Mouse (Mus musculus): ENCODE data around the gene Dscaml1. TPM values are rescaled to one million over a fixed set of nuclear protein-coding genes. Genes with fewer than 3 reads are reported as not detected.

Dscaml1 gene
- polyA plus RNA-seq, 1 experiment from 2014 or later, result 0.23 TPM

DNA sequence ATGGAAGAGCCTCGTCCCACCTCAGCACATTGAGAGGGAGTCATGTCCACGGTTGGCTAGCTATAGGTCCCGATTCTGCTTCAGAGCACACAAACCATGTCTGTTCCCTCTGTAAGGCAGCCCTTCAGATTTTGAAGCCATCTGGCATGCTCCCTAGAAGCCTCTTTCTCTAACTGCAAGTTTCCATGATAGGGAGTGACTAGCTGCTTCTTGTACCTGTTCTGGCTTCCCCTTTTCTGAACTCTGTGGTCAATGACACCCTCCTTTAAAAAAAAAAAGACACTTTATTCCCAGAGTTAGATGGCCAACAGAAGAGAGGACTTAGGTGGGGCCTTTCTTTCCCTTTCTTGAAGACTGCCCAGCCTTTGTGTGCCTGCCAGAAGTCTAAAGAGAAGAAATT lies 130.5 kb downstream of the Dscaml1 start:
- no peaks in the 10 kb centered on the region for H3K36me3 ChIP-seq
- H3K4me2 ChIP-seq, result no peak overlapping the region
- H3K4me3 ChIP-seq (replicated peaks), result no peak overlapping the region
- 86% methylated on average over 3 of the region's 3 CpGs for WGBS
- H3K27ac ChIP-seq, result no peak overlapping the region
- no peak for ATAC-seq (ENCODE audit: insufficient read depth, low FRiP score, low read depth)
- H3K9ac ChIP-seq, result no peak overlapping the region
- peaks cover 11% of the 10 kb centered on the region; the same call in 1 of the 2 replicates for H3K4me1 ChIP-seq
- H3K9me3 ChIP-seq, result no peaks in the 10 kb centered on the region
- no peaks in the 10 kb centered on the region for H3K27me3 ChIP-seq (replicated peaks)

GRCm38 (mm10) chr9:45560987-45561386 lies 134.6 kb downstream of the Dscaml1 start:
- no peak overlapping the region for H3K4me2 ChIP-seq
- peaks cover under 1% of the 10 kb centered on the region; the same call in 1 of the 2 replicates for H3K4me1 ChIP-seq
- no peak overlapping the region for H3K27ac ChIP-seq
- 71% methylated on average over 6 of the region's 6 CpGs for WGBS
- ATAC-seq (ENCODE audit: insufficient read depth, low FRiP score, low read depth), result no peak
- H3K9ac ChIP-seq, result no peak overlapping the region
- H3K36me3 ChIP-seq, result no peaks in the 10 kb centered on the region
- H3K9me3 ChIP-seq, result no peaks in the 10 kb centered on the region
- no peaks in the 10 kb centered on the region for H3K27me3 ChIP-seq (replicated peaks)
- no peak overlapping the region for H3K4me3 ChIP-seq (replicated peaks)

- Histone ChIP-seq H3K4me1 (no peaks in the 10 kb centered on the region), H3K4me2 (no peak overlapping the region), H3K36me3 (no peaks in the 10 kb centered on the region), H3K9me3 (no peaks in the 10 kb centered on the region), H3K27ac (no peak overlapping the region), H3K4me3 (replicated peaks) (no peak overlapping the region), H3K9ac (no peak overlapping the region), H3K27me3 (replicated peaks) (no peaks in the 10 kb centered on the region)
- WGBS, result 80% methylated on average over 5 of the region's 5 CpGs
- ATAC-seq (ENCODE audit: insufficient read depth, low FRiP score, low read depth), result no peak
Observed at GRCm38 (mm10) chr9:45566843-45567578, 140.6 kb downstream of the Dscaml1 start.

DNA sequence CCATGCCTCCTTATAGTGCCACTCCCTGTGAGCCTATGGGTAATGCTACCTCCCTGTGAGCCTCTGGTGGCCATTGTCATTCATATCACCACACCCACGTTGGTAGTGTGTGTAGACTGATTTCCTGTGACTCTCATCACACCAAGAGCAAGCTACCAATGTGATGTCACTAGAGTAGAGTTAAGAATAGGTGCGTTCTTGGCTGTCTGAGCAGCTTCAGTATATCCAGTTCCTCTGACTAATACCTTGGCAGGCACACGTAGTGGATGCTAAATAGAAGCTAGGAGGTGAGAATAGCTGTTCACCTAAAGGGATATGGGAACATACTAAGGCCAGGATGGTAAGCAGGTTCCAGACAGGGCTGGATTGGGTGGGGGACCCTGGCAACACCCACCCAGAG lies 143.3 kb downstream of the Dscaml1 start:
- H3K27me3 ChIP-seq (replicated peaks), result no peaks in the 10 kb centered on the region
- 63% methylated on average over 3 of the region's 3 CpGs for WGBS
- ATAC-seq (ENCODE audit: insufficient read depth, low FRiP score, low read depth), result no peak
- no peak overlapping the region for H3K4me3 ChIP-seq (replicated peaks)
- H3K4me1 ChIP-seq, result 0 out of 2 replicates have a peak, but pooled peaks cover 4% of the 10 kb centered on the region
- H3K9ac ChIP-seq, result no peak overlapping the region
- H3K27ac ChIP-seq, result no peak overlapping the region
- no peaks in the 10 kb centered on the region for H3K36me3 ChIP-seq
- H3K4me2 ChIP-seq, result no peak overlapping the region
- no peaks in the 10 kb centered on the region for H3K9me3 ChIP-seq

GRCm38 (mm10) chr9:45570346-45570745 lies 143.9 kb downstream of the Dscaml1 start:
- no peak for ATAC-seq (ENCODE audit: insufficient read depth, low FRiP score, low read depth)
- H3K36me3 ChIP-seq, result no peaks in the 10 kb centered on the region
- H3K4me2 ChIP-seq, result no peak overlapping the region
- H3K4me3 ChIP-seq (replicated peaks), result no peak overlapping the region
- WGBS, result 73% methylated on average over 5 of the region's 5 CpGs
- no peak overlapping the region for H3K9ac ChIP-seq
- H3K9me3 ChIP-seq, result no peaks in the 10 kb centered on the region
- H3K4me1 ChIP-seq, result 0 out of 2 replicates have a peak, but pooled peaks cover 4% of the 10 kb centered on the region
- no peak overlapping the region for H3K27ac ChIP-seq
- no peaks in the 10 kb centered on the region for H3K27me3 ChIP-seq (replicated peaks)

- no peak overlapping the region for H3K9ac ChIP-seq
- H3K27me3 ChIP-seq (replicated peaks), result no peaks in the 10 kb centered on the region
- H3K4me3 ChIP-seq (replicated peaks), result no peak overlapping the region
- no peaks in the 10 kb centered on the region for H3K9me3 ChIP-seq
- no peak overlapping the region for H3K4me2 ChIP-seq
- no peaks in the 10 kb centered on the region for H3K36me3 ChIP-seq
- 25% methylated on average over 9 of the region's 9 CpGs for WGBS
- no peak for ATAC-seq (ENCODE audit: insufficient read depth, low FRiP score, low read depth)
- H3K4me1 ChIP-seq, result 0 out of 2 replicates have a peak, but pooled peaks cover 4% of the 10 kb centered on the region
- H3K27ac ChIP-seq, result peak overlapping the region; percentile 49
Observed at GRCm38 (mm10) chr9:45572787-45573492, 146.5 kb downstream of the Dscaml1 start.

GRCm38 (mm10) chr9:45573493-45573815 lies 147.0 kb downstream of the Dscaml1 start:
- Histone ChIP-seq H3K27ac (peak overlapping the region; percentile 49; the same call in 1 of the 2 replicates), H3K27me3 (replicated peaks) (no peaks in the 10 kb centered on the region), H3K9ac (no peak overlapping the region), H3K4me3 (replicated peaks) (no peak overlapping the region), H3K4me1 (0 out of 2 replicates have a peak, but pooled peaks cover 4% of the 10 kb centered on the region), H3K4me2 (no peak overlapping the region), H3K36me3 (no peaks in the 10 kb centered on the region), H3K9me3 (no peaks in the 10 kb centered on the region)
- no peak for ATAC-seq (ENCODE audit: insufficient read depth, low FRiP score, low read depth)

GRCm38 (mm10) chr9:45574021-45574420 lies 147.6 kb downstream of the Dscaml1 start:
- no peak overlapping the region for H3K4me3 ChIP-seq (replicated peaks)
- ATAC-seq (ENCODE audit: insufficient read depth, low FRiP score, low read depth), result no peak
- WGBS, result 79% methylated on average over 8 of the region's 8 CpGs
- no peak overlapping the region for H3K9ac ChIP-seq
- H3K4me1 ChIP-seq, result 0 out of 2 replicates have a peak, but pooled peaks cover 4% of the 10 kb centered on the region
- H3K4me2 ChIP-seq, result no peak overlapping the region
- no peaks in the 10 kb centered on the region for H3K9me3 ChIP-seq
- H3K27me3 ChIP-seq (replicated peaks), result no peaks in the 10 kb centered on the region
- no peaks in the 10 kb centered on the region for H3K36me3 ChIP-seq
- H3K27ac ChIP-seq, result no peak overlapping the region

DNA sequence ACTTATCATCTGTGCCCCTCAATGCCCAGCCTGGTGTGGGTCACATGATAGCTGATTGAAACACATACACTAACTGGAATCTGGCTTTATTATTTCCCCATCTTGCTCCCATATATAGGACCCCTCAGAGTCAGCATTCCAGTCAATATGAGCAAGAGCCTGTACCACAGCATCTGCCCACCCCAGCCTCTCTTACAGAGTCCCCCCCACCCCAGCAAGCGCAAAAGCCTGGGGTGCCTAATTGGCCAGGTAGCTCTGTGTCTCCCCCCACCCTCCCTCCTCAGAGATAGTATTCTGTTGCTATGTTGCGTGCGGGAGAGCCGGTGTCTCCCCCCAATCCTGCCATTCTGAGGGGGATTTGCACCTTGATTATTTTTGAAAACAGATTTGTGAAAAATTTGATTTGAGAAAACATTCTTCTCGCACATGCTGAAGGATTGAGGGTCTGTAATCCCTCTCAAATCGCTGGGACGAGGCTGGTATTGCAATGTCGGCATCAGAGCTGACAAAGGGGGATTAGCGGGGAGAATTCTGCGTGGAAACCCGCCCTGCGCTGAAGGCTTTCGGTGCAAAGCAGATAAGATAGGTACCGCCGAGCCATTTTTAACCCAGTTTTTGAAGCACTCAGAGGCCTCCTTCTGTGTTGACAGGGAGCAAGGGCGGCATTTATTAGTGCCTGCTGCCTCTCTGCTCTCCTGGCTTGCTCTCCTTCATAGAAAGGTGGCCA lies 153.8 kb downstream of the Dscaml1 start:
- H3K27me3 ChIP-seq (replicated peaks), result no peaks in the 10 kb centered on the region
- no peak overlapping the region for H3K27ac ChIP-seq
- H3K9me3 ChIP-seq, result no peaks in the 10 kb centered on the region
- H3K36me3 ChIP-seq, result no peaks in the 10 kb centered on the region
- 68% methylated on average over 16 of the region's 16 CpGs for WGBS
- H3K9ac ChIP-seq, result no peak overlapping the region
- no peaks in the 10 kb centered on the region for H3K4me1 ChIP-seq
- no peak overlapping the region for H3K4me3 ChIP-seq (replicated peaks)
- H3K4me2 ChIP-seq, result no peak overlapping the region
- ATAC-seq (ENCODE audit: insufficient read depth, low FRiP score, low read depth), result no peak

DNA sequence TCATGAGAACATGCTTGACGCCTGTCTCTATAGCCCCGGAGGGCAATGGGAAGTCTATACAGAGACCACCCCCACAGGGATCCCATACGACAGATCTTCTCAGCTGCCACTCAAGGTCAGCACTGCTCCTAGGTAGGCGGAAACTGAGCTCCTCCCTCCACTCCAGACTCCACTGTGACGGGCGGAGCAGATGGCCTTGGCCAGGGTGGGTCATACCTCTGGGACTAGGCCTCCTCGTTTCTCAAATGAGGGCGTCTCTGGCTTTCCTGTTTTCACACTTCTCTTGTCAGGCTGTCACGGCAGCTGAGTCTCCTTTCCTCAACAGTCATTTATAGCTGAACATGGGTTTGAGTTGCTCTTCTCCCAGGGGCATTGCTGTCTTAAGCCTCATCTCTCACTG lies 160.0 kb downstream of the Dscaml1 start:
- 60% methylated on average over 9 of the region's 9 CpGs for WGBS
- no peak overlapping the region for H3K9ac ChIP-seq
- no peak overlapping the region for H3K4me3 ChIP-seq (replicated peaks)
- no peak overlapping the region for H3K27ac ChIP-seq
- no peaks in the 10 kb centered on the region for H3K4me1 ChIP-seq
- H3K36me3 ChIP-seq, result no peaks in the 10 kb centered on the region
- H3K9me3 ChIP-seq, result no peaks in the 10 kb centered on the region
- no peak overlapping the region for H3K4me2 ChIP-seq
- no peak for ATAC-seq (ENCODE audit: insufficient read depth, low FRiP score, low read depth)
- no peaks in the 10 kb centered on the region for H3K27me3 ChIP-seq (replicated peaks)

GRCm38 (mm10) chr9:45587704-45588103 lies 161.3 kb downstream of the Dscaml1 start:
- H3K4me2 ChIP-seq, result no peak overlapping the region
- WGBS, result 83% methylated on average over 7 of the region's 7 CpGs
- ATAC-seq (ENCODE audit: insufficient read depth, low FRiP score, low read depth), result no peak

DNA sequence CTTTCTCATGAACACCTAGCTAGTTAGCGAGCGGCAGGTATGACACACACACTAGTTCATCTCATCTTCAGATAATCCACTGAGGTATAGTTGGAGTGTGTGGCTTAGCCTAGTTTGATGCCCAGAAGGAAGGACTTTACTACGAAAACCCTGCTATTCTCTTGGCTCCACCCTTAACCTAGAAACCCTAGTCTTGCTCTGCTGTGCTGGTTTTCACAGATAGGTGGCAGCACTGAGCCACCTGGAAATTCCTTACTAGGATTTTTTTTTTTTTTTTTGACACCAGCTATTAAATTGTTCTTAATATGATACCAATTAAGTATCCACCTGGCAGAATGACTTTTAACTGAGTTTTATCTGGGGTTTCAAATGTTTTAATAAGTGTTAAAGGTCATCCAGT lies 163.4 kb downstream of the Dscaml1 start:
- ATAC-seq (ENCODE audit: insufficient read depth, low FRiP score, low read depth), result no peak
- 74% methylated on average over 3 of the region's 3 CpGs for WGBS
- no peaks in the 10 kb centered on the region for H3K4me1 ChIP-seq

More at GRCm38 (mm10) chr9:45587704-45588103, 161.3 kb downstream of the Dscaml1 start:
- Histone ChIP-seq H3K36me3 (no peaks in the 10 kb centered on the region), H3K4me1 (no peaks in the 10 kb centered on the region), H3K27ac (no peak overlapping the region), H3K9me3 (no peaks in the 10 kb centered on the region), H3K27me3 (replicated peaks) (no peaks in the 10 kb centered on the region), H3K4me3 (replicated peaks) (no peak overlapping the region), H3K9ac (no peak overlapping the region)

More for the DNA sequence above, 163.4 kb downstream of the Dscaml1 start:
- no peak overlapping the region for H3K4me2 ChIP-seq
- no peaks in the 10 kb centered on the region for H3K27me3 ChIP-seq (replicated peaks)
- H3K9ac ChIP-seq, result no peak overlapping the region
- no peaks in the 10 kb centered on the region for H3K36me3 ChIP-seq
- H3K9me3 ChIP-seq, result no peaks in the 10 kb centered on the region
- no peak overlapping the region for H3K27ac ChIP-seq
- no peak overlapping the region for H3K4me3 ChIP-seq (replicated peaks)
